Mouse (Mus musculus): Measurements from ENCODE around the gene Morc3. TPM values are rescaled to one million over a fixed set of nuclear protein-coding genes. Genes with fewer than 3 reads are reported as not detected.

Morc3 gene
- 34.5 and 41.0 TPM in 2 replicates for polyA plus RNA-seq (2015; fragmentation: Nextera tagmentation; extraction: Ambion mirVana)

DNA sequence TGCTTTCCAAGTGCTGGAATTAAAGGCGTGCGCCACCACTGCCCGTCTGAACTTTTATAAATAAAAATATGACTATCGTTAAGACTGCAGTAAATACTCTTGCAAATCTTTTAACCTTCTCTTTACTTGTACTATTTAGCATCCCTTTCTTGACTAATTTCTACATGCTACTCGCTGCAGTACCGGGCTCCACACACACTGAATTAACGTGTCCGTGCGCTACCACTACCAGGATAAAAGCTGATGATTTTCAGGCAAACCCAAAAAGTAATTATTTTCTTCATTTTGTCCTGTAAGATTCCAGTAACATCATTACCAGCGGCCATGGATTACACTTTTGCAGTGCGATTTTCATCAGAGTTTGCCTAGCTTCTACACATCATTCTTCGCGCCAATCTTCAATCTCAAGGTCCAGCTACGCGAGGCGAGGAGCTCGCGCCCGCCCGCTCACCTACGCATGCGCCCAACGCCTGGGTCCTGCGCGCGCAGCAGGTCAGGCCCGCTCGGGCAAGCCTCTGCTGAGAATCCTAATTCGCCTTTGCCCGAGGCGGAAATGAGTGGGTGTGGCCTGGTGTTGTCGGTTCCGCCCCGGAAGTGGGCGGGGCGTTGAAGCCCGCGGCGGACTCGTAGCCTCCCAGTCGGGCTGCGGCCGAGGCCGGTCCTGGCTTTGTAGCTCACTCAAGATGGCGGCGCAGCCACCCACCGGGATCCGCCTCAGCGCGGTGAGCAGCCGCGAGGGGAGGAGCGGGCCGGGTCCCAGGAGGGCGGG is at the start of gene Morc3:
Morc3 (plus strand) TSS at position 495 of the 769 bp plus-strand sequence.
- Histone ChIP-seq H3K9ac (peak within 1 kb of the TSS; percentile 97), H3K4me2 (peak within 1 kb of the TSS; percentile 82), H3K9me3 (no peaks in the 10 kb centered on the region), H3K36me3 (no peaks in the 10 kb centered on the region), H3K4me3 (replicated peaks) (peak within 1 kb of the TSS; percentile 96), H3K27ac (peak within 1 kb of the TSS; percentile 97), H3K4me1 (peaks cover 17% of the 10 kb centered on the region), H3K27me3 (replicated peaks) (no peaks in the 10 kb centered on the region)
- ATAC-seq (ENCODE audit: insufficient read depth, low FRiP score, low read depth): peak; percentile 97
- whole genome bisulfite sequencing: 12% methylated on average over 52 of the region's 55 CpGs

DNA sequence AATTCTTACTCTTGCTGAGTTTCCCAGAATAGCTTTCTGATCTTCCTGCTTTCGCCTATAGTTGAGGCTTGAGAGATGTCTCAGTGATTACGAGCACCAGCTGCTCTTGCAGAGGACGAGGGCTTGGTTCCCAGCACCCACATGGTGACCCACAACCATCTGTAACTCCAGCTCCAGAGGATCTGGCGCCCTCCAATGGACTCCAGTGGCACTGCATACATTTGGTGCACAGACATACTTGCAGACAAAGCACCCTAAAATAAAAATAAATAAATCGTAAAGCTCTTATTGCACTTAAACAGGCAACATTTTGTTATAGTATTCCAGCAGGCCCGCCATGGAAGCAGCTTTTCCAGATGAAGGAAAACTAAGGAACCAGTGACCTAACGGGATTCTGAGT is 47.7 kb upstream of the Morc3 start:
- WGBS: 94% methylated on average over 7 of the region's 7 CpGs
- no peaks in the 10 kb centered on the region for H3K9me3 ChIP-seq
- no peak overlapping the region for H3K4me3 ChIP-seq (replicated peaks)
- no peaks in the 10 kb centered on the region for H3K4me1 ChIP-seq
- no peak overlapping the region for H3K27ac ChIP-seq
- H3K27me3 ChIP-seq (replicated peaks): no peaks in the 10 kb centered on the region
- no peak overlapping the region for H3K4me2 ChIP-seq
- peaks cover 5% of the 10 kb centered on the region; the same call in 1 of the 2 replicates for H3K36me3 ChIP-seq
- no peak for ATAC-seq (ENCODE audit: insufficient read depth, low FRiP score, low read depth)
- no peak overlapping the region for H3K9ac ChIP-seq

DNA sequence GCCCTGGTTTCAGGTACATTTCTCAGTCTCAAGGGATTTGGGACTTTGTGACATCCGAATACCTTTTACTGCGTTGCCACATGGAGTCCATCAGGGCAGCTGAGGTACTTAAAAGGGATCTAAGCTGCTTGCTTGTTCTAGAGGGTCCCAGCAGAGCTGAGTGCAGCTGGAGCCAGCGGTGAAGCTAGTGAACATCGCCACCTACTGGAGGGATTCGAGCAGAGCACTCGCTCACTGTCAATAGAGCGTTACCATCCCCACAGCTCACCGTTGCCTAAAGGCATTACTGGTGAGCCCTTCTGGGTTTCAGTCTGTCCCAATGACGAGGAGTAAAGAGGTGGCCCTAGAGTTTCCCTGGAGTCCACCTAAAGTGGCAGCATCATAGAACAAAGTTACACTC is 46.1 kb upstream of the Morc3 start:
- Histone ChIP-seq H3K4me3 (replicated peaks) (no peak overlapping the region), H3K9ac (no peak overlapping the region), H3K4me1 (no peaks in the 10 kb centered on the region), H3K36me3 (peaks cover 5% of the 10 kb centered on the region; the same call in 1 of the 2 replicates), H3K27ac (no peak overlapping the region), H3K4me2 (no peak overlapping the region), H3K27me3 (replicated peaks) (no peaks in the 10 kb centered on the region), H3K9me3 (no peaks in the 10 kb centered on the region)
- peak; percentile 66 for ATAC-seq (ENCODE audit: insufficient read depth, low FRiP score, low read depth)
- WGBS: 6% methylated on average over 9 of the region's 9 CpGs

DNA sequence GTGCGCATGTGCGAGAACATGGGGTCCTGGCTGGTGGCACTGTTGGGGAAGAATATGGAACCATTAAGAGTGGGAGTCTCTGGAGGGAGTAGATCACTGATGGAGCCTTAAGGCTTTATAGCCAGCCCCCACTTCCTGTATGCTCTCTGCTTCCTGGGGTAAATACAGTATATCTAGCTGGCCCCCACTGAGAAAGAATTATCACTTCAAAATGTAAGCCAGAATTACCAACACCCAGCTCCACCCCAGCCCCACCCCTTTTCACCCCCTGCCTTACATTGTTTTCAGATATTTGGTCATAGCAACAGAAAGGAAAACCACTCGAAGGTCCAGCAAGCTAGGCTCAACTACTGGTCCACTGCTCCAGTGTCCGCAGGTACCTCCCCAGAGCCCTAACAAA is 43.5 kb upstream of the Morc3 start:
- ATAC-seq (ENCODE audit: insufficient read depth, low FRiP score, low read depth): no peak
- Histone ChIP-seq H3K4me3 (replicated peaks) (no peak overlapping the region), H3K27me3 (replicated peaks) (no peaks in the 10 kb centered on the region), H3K4me1 (no peaks in the 10 kb centered on the region), H3K27ac (no peak overlapping the region), H3K36me3 (peaks cover 5% of the 10 kb centered on the region; the same call in 1 of the 2 replicates), H3K9me3 (no peaks in the 10 kb centered on the region), H3K9ac (no peak overlapping the region), H3K4me2 (no peak overlapping the region)
- WGBS: 90% methylated on average over 4 of the region's 4 CpGs

DNA sequence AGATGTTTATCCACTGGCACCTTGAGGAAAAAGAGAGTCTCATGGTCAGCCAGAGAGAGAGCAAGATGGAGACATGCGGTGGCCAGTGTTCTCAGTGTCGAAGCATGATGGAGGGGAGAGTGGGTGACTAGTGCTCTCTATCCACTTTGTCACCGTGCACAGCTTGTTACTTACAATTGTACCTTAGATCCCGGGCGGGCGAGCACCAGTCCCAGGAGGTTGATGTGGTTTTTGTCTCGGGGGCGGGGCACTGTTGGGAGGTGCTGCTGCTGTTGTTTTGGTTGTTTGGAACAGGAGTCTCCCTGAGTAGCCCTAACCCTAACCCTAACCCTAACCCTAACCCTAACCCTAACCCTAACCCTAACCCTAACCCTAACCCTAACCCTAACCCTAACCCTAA is 43.0 kb upstream of the Morc3 start:
- H3K27me3 ChIP-seq (replicated peaks): no peaks in the 10 kb centered on the region
- no peak overlapping the region for H3K4me2 ChIP-seq
- H3K27ac ChIP-seq: no peak overlapping the region
- 90% methylated on average over 8 of the region's 8 CpGs for WGBS
- H3K4me3 ChIP-seq (replicated peaks): no peak overlapping the region
- no peak for ATAC-seq (ENCODE audit: insufficient read depth, low FRiP score, low read depth)
- no peaks in the 10 kb centered on the region for H3K9me3 ChIP-seq
- peaks cover 3% of the 10 kb centered on the region; the same call in 1 of the 2 replicates for H3K36me3 ChIP-seq
- H3K4me1 ChIP-seq: no peaks in the 10 kb centered on the region
- no peak overlapping the region for H3K9ac ChIP-seq

DNA sequence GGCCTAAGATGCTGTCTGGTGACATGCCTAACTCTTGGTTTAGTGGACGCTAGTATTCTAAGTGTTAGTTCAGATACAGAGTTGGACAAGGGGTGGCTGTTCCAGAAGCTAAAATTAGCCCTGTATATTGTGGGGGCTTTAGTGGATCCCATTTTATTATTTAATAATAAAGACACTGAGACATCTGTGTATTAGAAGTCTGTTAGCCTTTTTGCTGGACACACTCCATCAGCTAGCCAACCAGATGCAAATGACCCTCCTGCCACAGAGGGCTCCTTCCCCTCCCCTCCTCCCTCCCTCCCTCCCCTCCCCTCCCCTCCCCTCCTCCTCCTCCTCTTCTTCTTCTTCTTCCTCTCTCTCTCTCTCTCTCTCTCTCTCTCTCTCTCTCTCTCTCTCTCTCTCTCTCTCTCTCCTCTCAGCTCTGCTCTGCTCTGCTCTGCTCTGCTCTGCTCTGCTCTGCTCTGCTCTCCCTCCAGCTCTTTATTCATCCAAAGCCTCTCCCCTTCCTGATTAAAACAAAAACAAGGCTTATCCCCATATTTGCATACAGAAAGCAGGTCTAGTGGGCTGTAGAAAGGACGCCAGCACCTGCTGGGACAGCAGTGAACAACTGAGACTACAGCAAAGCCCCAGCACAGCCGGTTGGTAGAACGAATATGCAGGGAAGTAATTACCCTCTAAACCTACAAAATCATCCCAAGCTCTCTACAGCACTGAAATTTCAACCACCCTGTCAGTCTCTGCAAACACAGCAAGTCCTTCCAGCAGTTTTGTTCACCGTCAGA is 41.8 kb upstream of the Morc3 start:
- no peak overlapping the region for H3K4me3 ChIP-seq (replicated peaks)
- 49% methylated on average over 5 of the region's 5 CpGs for WGBS
- no peak overlapping the region for H3K9ac ChIP-seq
- H3K27me3 ChIP-seq (replicated peaks): no peaks in the 10 kb centered on the region
- H3K36me3 ChIP-seq: no peaks in the 10 kb centered on the region
- H3K4me1 ChIP-seq: no peaks in the 10 kb centered on the region
- ATAC-seq (ENCODE audit: insufficient read depth, low FRiP score, low read depth): no peak
- H3K9me3 ChIP-seq: no peaks in the 10 kb centered on the region
- no peak overlapping the region for H3K27ac ChIP-seq
- H3K4me2 ChIP-seq: no peak overlapping the region

DNA sequence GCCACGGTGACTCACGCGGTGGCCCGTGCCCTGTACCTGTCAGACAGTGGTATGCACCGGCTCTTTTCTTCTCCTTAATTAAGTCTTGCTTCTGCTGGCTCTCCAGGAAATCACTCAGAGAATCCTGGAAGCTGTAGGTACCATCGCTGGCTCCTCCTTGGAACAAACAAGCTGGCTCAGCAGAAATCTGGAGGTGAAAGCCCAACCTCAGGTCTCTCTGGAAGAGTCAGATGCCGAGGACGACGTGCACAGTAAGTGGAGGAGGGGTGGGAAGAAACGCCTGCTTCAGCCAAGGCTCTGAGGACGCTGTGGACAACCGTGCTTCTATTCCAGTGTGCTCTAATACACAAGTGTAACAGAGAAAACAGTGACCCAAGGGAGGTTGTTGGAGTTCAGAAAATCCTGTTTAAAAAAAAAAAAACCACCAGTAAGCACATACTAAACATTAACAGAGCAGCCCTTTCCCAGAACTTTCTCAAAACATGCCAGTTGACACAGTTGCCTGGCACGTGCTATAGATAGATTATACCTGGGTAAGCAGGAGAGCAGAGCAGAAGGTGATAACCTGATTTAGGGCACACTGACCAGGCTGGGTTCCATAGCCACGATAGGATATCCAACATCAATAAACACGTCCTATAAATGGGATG is 38.8 kb upstream of the Morc3 start:
- ATAC-seq (ENCODE audit: insufficient read depth, low FRiP score, low read depth): no peak
- WGBS: 62% methylated on average over 15 of the region's 15 CpGs
- H3K4me2 ChIP-seq: no peak overlapping the region
- no peak overlapping the region for H3K27ac ChIP-seq
- no peaks in the 10 kb centered on the region for H3K27me3 ChIP-seq (replicated peaks)
- no peak overlapping the region for H3K9ac ChIP-seq
- no peaks in the 10 kb centered on the region for H3K36me3 ChIP-seq
- H3K9me3 ChIP-seq: no peaks in the 10 kb centered on the region
- peaks cover 10% of the 10 kb centered on the region; the same call in 1 of the 2 replicates for H3K4me1 ChIP-seq
- no peak overlapping the region for H3K4me3 ChIP-seq (replicated peaks)

DNA sequence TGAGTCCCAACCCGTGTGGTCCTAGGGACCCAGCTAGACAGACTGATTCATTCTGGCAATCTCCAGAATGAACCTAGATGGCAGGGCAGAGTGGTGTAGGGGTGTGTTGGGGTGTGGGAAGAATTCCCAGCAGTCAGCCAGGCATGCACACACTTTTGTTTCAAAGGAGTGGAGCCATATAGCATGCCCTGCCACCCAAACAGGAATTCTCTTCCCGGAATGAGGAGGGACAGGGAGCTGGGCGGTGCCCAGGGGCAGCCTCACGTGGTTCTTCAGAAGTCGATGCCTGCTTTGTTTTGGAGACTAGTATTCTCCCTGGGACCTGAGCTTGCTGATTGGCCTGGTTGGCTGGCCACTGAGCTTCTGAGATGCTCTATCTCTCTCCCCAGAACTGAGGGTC is 37.1 kb upstream of the Morc3 start:
- no peak for ATAC-seq (ENCODE audit: insufficient read depth, low FRiP score, low read depth)
- WGBS: 75% methylated on average over 5 of the region's 5 CpGs
- H3K9ac ChIP-seq: no peak overlapping the region
- H3K27ac ChIP-seq: no peak overlapping the region
- peaks cover 10% of the 10 kb centered on the region; the same call in 1 of the 2 replicates for H3K4me1 ChIP-seq
- H3K36me3 ChIP-seq: no peaks in the 10 kb centered on the region
- no peaks in the 10 kb centered on the region for H3K27me3 ChIP-seq (replicated peaks)
- H3K4me3 ChIP-seq (replicated peaks): no peak overlapping the region
- H3K4me2 ChIP-seq: no peak overlapping the region
- no peaks in the 10 kb centered on the region for H3K9me3 ChIP-seq

DNA sequence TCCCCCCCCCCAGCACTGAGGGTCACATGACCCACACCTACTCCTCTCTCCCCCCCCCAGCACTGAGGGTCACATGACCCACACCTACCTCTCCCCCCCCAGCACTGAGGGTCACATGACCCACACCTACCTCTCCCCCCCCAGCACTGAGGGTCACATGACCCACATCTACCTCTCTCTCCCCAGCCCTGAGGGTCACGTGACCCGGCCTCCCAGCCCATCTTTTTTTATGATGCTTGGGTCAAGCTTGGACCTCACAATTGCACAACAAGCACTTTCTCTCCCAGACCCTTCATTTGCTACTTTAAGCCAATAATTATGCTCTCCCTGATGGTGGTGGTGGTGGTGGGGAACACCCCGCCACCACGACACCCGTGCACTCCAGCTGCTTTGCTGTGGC is 36.5 kb upstream of the Morc3 start:
- H3K9ac ChIP-seq: no peak overlapping the region
- WGBS: 94% methylated on average over 5 of the region's 5 CpGs
- no peaks in the 10 kb centered on the region for H3K27me3 ChIP-seq (replicated peaks)
- H3K4me3 ChIP-seq (replicated peaks): no peak overlapping the region
- ATAC-seq (ENCODE audit: insufficient read depth, low FRiP score, low read depth): no peak
- no peak overlapping the region for H3K27ac ChIP-seq
- peaks cover 10% of the 10 kb centered on the region; the same call in 1 of the 2 replicates for H3K4me1 ChIP-seq
- no peak overlapping the region for H3K4me2 ChIP-seq
- H3K36me3 ChIP-seq: 0 out of 2 replicates have a peak, but pooled peaks cover 4% of the 10 kb centered on the region
- no peaks in the 10 kb centered on the region for H3K9me3 ChIP-seq

DNA sequence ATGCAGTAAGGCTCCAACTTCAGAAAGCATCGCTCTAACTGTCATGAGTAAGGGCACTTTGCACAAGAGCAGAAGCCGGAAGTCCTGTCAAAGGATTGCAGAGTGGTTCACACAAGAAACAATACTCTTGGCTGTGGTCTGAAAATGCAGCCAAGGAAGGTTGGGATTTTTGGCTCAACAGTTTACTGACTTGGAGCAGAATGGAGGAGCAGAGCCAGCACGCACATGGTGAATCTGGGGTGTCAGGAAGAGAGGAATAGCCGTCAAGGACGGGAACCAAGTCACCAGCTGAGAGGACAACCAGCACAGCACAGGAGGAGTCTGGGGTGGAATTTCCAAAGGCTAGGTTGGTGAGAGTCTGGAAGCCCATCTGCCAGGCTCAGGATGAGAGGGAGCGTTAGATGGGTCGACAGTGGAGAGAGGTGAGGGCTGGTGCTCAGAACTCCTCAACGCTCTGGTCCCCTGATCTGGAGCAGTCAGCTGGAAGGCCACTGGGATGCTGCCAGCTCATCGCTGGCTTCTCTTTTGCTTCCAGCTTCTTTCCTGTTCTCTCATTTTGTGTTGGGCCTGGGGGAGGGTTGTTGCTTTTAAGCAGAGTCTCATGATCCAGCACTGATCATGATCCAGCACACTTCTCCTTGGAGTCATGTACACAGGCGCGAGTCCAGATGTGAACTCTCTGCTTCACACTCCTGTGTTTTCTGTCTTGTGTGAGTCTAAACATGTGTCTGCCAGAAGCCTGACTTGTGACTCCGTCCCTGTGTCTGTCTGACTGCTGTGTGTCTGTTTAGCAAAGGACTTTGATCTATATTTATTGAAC is 34.7 kb upstream of the Morc3 start:
- peak; percentile 32; the same call in 1 of the 2 replicates for ATAC-seq (ENCODE audit: insufficient read depth, low FRiP score, low read depth)
- no peak overlapping the region for H3K4me3 ChIP-seq (replicated peaks)
- H3K4me1 ChIP-seq: peaks cover 10% of the 10 kb centered on the region; the same call in 1 of the 2 replicates
- peak overlapping the region; percentile 55 for H3K27ac ChIP-seq
- H3K9ac ChIP-seq: no peak overlapping the region
- WGBS: 62% methylated on average over 12 of the region's 12 CpGs
- H3K9me3 ChIP-seq: no peaks in the 10 kb centered on the region
- H3K4me2 ChIP-seq: no peak overlapping the region
- no peaks in the 10 kb centered on the region for H3K27me3 ChIP-seq (replicated peaks)
- 0 out of 2 replicates have a peak, but pooled peaks cover 7% of the 10 kb centered on the region for H3K36me3 ChIP-seq

DNA sequence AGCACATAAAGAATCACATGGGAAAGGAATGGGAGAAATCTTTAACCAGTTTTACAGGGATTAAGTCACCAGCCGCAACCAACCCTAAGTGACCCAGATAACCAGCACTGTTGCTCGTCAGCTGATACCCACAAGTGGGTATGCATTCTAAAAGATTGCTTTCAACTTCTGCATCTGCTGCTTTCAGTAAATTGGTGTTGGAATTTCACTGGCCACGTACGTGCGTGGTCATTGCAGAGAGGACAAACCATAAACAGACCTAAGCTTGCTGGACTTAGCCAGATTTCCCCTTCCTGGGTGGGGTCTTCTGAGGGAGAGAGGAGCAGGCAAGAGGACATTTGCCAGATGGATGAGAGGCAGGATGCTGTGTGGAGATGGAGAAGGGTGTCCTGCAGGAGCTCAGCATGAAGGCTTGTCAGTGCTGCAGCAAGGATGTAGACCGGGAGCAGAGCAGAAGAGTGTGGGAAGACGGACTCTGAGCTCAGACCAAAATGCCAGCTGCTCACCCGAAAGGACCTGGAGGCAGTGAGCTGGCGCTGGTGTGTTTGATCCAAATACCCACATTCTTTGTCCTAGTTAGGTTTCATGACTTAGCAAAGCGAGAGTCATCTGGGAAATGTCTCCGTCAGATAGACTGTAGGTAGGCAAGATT is 34.0 kb upstream of the Morc3 start:
- Histone ChIP-seq H3K36me3 (0 out of 2 replicates have a peak, but pooled peaks cover 7% of the 10 kb centered on the region), H3K4me2 (no peak overlapping the region), H3K9me3 (no peaks in the 10 kb centered on the region), H3K9ac (no peak overlapping the region), H3K27ac (peak overlapping the region; percentile 55), H3K27me3 (replicated peaks) (no peaks in the 10 kb centered on the region), H3K4me1 (peaks cover 10% of the 10 kb centered on the region; the same call in 1 of the 2 replicates), H3K4me3 (replicated peaks) (no peak overlapping the region)
- WGBS: 60% methylated on average over 11 of the region's 11 CpGs
- peak; percentile 11; the same call in 1 of the 2 replicates for ATAC-seq (ENCODE audit: insufficient read depth, low FRiP score, low read depth)

Measured in stomach, embryonic 15.5 days (tissue).